Mouse (Mus musculus): ENCODE measurements around the gene Naa35.

Gene Naa35

DNA sequence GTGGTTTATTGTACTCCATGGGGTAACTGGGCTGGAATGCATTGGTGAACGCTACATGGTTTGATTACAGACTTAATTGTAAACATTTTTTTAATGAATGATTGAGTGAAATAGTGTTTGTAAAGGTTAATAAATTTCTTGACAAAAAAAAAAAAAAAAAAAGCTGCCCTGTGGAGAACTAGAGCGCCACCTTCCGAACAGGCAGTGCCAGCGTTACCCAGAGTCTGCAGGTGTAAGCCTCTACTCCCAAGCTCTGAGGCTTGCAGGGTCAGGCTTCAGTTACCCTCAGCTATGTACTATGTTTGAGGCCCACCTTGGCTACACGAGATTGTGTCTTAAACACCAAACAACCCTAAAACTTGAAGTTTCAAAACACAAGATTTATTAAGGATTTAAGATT lies 49.6 kb downstream of the Naa35 start:
- in situ Hi-C loops (cut with MboI, MseI) = no loop called here

DNA sequence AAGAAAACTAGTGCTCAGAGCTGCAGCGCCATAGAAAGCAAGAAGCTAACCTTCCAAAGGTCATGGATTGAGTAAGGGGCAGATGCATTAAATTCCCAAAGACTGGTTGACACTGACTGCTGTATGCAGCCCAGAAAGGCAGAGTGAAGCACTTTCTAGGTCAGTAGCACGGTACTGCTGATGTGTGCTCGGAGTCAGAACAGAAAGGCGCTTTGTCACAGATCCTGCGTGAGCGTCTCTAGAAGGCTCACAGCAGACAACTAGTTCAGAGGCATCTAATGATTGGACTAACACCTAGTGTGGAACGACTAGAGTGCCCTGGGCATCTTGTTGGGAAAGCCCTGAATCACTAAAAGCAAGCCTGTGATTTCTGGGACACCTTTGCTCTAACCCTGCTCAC lies 52.7 kb downstream of the Naa35 start:
- in situ Hi-C loops (cut with MboI, MseI) = no loop called here

DNA sequence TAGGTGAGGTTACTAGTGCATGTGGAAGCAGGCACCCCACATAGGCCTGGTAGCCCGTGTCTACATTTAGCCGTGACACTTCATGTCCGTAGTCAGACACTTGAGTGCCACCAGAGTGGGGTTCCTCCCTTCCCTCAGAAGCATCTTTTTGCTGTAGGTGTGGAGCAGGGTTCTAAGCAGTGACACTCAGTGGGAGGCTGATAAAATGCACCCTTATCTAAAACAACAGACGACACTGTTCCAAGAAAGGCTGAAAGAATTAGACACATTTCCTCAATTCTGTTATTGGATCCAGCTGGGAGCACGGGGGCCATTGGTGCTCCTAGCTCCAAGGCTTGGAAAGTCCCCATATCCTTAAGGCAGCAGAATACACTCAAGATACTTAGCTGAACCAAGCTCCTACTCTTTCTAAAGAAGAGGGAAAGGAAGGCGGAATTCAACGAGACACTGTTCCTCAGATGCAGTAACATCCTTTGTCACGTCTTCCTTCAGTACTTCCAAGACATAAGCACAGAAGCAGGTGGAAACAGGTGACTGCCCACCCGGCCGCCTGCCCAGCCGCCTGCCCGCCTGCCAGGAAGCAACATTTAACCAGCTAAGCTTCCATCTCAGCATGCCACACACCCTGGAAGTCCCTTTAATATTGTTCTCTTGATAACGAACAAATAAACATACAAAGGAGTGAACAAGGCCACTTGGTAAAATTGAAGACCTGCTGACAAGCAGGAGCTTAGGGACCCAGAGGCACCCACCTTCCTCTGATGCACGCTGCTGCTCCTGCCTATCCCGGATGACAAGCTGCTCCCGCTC lies 54.5 kb downstream of the Naa35 start:
- in situ Hi-C loops (cut with MboI, MseI) = loop anchor here in 1 of 2 experiments (5.0 kb wide), 1 partner anchor 88 kb away; no protein-coding TSS in a partner anchor

DNA sequence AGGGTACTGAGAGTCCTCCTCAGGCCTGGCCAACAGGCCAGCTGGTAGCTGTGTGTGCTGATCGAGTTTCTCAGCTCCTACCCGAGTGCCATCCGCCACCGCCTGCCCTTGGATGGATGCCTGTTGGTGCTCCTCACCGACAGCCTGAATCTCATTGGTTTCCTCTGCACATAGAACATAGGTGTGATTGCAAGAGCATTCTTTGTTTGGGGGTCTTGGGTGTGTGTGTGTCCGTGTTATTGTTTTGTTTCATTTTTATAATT lies 55.0 kb downstream of the Naa35 start:
- in situ Hi-C loops (cut with MboI, MseI) = loop anchor here in 1 of 2 experiments (5.0 kb wide), 1 partner anchor 87 kb away; no protein-coding TSS in a partner anchor

DNA sequence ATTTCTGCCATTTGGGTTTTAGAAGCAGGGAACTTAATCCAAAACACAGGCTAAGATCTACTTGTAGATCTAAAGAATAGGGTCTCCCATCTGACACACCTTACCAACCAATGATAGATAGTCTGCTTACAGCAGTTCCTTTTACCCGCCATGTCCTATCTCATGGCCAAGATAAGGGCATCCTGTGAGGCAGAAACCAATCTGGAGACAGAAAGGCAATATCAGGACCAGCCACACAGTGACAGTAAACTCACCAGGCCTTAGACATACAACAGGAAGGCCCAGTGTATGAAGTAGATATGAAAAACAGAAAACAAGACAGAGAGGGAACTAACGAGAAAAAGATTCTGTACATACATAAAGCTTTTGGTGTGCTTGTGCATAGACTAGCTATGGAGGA lies 57.8 kb downstream of the Naa35 start:
- in situ Hi-C loops (cut with MboI, MseI) = loop anchor here in 1 of 2 experiments (5.0 kb wide), 1 partner anchor 84 kb away; no protein-coding TSS in a partner anchor

DNA sequence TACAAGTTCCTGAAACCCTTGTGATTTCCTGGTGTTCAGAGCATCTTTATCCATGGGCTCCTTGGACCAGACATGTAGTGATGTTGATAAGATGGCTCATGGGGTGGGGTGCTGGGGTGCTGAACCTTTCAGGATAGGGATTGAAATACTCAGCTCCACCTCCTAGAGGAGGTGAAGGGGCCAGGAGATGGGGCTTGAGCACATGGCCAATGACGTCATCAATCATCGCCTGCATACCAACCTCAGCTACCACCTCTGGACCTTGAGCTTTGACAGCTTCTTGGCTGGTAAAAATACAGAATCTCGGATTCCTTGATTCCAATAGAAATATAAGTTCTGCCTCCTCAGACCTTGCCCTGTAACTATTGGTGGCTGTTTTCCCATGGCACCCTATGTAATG lies 60.4 kb downstream of the Naa35 start:
- in situ Hi-C loops (cut with MboI, MseI) = no loop called here

DNA sequence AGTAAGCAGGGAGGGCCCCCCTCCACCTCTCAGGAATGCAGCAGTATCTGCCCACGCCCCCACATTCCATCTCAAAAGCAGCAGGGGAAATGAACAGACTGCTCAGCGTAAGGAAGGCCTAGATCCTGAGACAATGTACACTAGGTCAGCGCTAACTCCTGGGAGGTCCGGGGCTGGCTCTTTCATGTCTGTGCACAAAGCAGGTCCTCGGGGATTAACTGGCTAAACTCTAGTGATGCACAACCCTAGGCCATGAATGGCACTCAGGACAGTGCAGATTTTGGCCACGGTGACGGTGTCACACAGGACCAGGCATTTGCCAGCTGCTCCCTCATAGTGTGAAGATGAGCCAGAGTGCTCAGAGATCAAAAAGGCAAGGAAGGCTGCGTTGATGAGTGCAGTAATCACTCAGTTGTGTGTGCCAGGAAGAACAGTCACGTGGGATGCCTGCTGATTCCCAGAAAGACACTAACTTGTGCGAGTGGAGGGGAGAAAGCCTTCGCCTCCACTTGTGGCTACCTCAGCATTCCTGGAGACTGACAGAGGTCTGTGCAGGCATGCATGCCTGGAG lies 61.7 kb downstream of the Naa35 start:
- in situ Hi-C loops (cut with MboI, MseI) = no loop called here

DNA sequence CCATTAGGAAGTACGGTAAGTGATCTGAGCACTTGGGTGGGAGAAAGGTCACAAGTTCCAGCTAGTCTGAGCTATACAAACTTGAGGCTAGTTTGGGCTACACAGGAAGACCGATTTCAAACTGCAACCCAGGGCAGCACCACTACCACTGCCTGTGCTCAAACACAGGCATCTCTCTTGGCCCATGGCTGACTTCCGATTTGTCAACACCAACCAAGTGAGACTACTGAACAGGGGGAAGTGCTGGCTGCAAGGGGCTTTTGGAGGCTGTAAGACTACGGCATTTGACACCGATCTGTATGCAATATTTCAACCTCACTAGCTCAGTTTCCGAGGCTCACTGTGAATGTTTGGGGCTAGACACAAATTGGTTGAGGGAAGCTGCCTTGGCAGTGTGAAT lies 62.4 kb downstream of the Naa35 start:
- in situ Hi-C loops (cut with MboI, MseI) = no loop called here

DNA sequence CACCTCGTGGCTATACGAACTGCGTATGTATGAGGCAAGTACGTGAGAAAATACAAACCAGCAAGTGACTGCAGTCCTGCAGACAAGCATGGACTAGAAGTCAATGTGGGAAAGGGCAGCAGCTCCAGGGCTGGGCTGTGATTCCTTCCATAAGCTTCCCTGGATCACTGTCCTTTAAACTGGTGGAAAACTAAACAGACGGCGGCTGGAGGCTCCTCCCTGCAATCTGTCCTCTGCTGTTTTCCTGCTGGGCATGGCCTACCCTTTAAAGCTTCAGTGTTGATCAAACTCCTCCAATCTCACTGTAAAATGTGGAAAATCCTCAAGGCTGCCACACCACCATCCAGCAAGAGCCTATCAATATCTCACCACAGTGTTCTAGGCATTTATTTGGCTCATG lies 63.5 kb downstream of the Naa35 start:
- in situ Hi-C loops (cut with MboI, MseI) = no loop called here

DNA sequence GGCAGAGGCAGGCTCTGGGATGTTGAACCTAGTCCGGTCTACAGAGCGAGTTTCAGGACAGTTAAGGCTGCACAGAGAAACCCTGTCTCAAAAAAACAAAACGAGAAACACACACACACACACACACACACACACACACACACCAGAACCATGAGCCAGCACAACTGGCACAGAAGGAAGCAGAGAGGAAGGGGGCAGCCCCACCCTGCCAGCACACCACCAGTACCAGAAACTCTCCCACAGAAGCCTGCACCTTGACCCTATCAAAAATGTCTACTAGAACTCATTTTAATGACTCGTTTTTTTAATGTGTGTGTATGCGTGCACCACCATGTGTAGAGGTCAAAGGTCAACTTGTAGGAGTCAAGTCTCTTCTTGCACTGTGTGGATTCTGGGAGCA lies 64.7 kb downstream of the Naa35 start:
- in situ Hi-C loops (cut with MboI, MseI) = no loop called here

DNA sequence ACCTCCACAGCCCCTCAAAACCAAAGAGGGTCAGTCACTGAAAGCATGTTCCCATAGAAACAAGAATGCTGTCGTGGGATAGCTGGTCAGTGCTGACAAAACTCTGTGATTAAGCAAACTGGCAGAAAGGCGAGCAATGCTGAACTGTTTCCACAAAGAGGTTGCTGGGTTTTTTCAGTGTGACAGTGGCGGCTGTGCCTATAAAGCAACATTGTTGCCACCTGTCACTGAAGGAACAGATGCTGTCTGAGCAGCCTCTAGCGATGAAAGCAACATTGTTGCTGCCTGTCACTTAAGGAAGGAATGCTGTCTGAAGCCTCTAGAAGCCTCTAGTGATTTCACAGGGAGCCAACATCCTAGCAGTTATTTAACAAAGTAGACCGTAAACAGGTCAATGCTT lies 67.6 kb downstream of the Naa35 start:
- in situ Hi-C loops (cut with MboI, MseI) = no loop called here

DNA sequence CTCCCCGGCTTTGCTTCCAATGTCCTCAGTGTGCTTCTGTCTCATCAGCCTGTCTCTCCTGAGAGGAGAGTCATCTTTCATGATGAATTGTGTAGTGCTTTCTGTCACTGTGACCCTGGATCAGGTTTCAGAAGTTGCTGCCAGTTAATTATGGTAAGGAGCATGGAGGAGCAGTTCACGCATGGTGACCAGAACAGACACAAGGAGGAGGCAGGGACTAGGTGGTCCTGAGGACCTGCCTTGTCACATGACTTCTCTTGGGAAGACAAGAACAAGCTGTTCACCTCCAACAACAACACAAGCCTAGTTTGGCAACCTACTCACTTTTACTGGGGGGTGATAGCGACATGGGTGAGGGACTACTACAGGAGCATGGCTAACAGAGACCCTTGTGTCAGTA lies 68.1 kb downstream of the Naa35 start:
- in situ Hi-C loops (cut with MboI, MseI) = no loop called here

DNA sequence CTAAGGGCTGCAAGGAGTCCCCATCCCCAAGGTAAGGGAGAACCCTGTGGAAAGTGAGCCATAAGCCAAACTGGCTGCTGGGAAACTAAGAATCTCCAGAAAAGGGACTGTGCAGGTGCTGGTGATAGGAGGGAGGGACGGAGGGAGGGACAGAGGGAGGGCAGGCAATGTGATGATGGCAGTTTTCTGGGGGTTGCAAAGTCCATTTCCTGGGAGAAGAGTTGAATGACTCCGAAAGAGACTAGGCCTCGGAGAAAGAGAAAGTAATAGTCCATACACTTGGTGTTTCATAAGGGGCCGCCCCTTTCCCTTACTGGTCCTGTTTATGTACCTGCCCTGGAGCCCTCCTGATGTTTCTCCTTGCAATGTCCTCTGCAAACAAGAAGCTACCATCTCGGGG lies 69.4 kb downstream of the Naa35 start:
- in situ Hi-C loops (cut with MboI, MseI) = no loop called here

DNA sequence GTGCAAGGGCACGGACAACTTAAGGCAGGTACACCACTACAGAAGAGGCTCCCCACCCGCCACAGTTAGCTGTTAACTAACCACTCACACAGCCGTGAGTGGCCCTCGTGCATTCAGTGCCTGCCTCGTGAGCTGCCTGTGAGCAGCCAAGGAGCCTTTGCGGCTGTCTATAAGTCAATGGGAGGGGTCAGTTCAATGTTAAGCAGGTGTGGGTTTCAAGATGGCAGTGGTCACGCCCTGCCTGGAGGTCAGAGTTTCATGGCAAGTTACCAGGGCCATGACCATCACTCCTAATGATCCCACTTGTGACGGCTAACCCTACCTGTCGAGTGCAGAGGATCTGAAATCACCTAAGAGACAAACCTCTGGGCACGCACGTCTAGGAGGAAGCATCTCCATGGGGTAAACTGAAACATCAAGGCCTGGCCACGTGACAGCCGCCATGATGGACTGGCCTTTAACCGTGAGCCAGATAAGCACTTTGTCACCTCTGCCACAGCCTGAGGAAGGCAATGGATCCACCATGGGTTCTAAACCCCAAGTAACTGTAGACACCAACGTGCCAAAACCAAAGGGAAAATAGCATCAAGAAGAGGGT lies 70.8 kb downstream of the Naa35 start:
- in situ Hi-C loops (cut with MboI, MseI) = no loop called here

DNA sequence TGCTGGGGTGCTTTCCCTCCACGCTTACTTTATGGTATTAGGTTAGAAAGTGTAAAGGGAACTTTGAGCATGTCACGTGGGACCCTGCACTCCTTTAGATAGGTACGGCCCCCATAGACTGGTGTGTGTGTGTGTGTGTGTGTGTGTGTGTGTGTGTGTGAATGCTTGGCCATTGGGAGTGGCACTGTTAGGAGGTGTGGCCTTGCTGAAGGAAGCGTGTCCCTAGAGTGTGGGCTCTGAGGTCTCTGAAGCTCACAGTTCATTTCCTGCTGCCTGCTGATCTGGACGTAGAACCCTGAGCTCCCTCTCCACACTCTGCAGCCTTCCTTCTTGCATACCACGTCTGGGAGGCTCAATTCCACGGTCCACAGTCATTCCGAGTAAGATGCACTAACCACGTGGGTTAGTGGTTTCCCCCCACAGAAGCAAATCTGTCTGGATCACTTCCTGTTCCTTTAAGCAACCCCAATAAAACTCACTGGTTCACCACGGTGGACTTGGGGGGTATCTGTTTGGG lies 71.3 kb downstream of the Naa35 start:
- in situ Hi-C loops (cut with MboI, MseI) = no loop called here

DNA sequence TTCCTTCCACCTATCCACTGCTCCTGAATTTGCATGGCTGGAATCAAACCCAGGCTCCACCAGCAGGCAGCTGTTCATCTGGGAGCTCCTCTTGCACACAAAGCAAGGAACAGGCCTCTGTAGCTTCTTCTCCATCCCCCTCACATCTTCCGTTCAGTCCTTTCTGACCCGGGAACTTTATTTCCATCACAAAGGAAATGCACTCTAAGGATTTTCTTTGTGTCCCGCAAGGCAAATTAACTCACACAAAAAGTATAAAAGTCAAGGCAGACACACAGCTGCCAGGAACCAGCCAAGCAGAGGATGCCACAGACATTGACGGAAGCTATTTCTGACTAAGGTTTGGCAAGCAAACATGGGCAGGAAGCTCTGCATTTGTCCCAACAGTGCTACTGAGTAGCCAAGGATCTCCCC lies 71.9 kb downstream of the Naa35 start:
- in situ Hi-C loops (cut with MboI, MseI) = no loop called here

DNA sequence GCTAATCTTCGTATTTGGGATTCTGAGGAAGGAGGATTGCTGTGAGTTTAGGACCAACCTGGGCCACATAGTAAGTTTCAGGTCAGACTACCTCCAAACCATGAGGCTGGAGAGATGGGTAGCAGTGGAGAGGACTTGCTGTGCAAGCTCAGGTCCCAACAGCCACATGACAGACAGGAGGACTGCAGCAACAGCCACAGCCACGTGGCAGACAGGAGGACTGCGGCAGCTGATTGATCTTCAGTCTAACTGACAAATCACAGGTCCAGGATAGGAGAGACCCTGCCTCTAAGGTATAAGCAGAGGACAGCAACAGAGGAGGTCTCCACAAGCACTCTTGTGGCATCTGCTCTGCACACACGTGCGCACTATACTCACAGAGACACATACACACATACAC lies 72.7 kb downstream of the Naa35 start:
- in situ Hi-C loops (cut with MboI, MseI) = no loop called here

DNA sequence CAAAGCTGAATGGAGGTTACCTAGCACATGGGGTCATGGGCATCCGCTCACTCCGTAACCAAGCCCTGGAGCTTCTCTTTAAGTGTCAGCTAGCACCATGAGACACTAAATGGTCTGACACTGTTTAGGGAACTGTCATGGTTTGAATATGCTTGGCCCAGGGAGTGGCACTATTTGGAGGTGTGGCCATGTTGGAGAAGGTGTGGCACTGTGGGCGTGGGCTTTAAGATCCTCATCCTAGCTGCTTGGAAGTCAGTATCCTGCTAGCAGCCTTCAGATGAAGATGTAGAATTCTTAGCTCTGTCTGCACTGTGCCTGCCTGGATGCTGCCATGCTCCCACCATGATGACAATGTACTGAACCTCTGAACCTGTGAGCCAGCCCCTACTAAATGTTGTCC lies 75.3 kb downstream of the Naa35 start:
- in situ Hi-C loops (cut with MboI, MseI) = no loop called here

DNA sequence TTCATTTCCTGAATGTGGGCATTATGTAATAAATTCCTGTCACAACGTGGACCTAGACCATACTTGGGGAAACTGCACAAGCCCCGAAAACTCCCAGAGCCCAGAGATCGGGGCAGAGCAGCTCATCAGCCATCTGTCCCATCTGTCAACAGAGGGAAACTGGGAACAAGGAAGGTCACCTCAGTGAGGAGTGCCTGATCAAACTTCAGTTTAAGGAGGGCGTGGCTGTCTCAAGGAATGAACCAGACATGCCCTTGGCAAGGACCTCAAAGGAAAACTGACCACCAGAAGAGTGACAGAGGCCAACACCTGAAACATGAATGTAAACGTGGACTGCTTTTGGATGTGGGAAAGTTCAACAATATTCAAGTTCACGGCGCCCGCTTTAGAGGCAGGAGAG lies 76.3 kb downstream of the Naa35 start:
- in situ Hi-C loops (cut with MboI, MseI) = no loop called here

DNA sequence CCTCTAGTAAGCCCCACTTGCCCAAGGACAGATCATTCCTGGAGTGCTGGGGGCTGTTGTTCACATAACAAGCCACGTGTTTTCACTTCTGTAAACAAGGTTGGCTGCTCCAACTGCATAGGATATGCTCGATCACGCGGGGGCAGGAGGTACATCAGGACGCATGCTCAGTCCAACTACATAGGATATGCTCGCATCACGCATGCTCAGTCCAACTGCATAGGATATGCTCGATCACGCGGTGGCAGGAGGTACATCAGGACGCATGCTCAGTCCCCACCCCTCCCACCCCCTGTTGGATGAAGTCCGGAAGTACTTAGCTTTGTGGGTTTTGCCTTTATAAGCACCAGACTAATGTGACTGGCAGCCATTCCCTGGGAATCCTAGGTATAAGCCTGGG lies 76.9 kb downstream of the Naa35 start:
- in situ Hi-C loops (cut with MboI, MseI) = no loop called here

DNA sequence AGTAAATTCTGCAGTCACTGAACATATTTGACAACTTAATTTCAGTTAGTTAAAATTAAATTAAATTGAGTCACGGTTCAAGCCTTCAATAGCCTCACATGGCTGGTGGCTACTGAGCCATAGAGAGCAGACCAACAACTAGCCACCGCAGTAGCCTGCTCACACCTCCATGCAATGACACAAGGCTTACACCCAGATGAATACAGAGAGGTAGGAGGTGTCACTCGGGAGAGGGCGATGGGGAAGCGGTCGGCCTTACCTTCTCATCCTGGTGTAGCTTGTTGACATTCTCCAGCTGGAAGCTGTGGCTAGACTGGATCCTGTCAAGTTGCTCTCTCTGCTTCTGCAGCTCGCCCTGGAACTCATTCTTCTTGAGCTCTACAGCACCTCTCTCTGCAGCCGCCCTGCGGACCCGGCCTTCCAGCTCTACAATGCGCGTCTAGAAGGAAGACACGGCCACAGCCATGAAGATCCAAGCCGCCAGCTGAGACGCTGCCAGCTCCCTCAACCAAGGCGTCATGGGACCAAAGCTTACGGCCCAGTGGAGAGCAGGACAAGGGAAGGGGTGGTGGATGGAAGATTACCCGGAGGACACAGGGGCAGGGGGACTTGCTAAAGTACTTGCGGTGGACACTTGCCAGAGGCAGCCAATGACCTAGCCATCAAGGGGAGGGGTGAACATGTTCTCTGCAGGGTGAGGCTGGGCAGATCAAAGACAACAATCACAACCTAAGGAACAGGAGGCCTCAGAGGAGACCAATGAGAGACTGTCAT lies 79.1 kb downstream of the Naa35 start:
- in situ Hi-C loops (cut with MboI, MseI) = no loop called here

DNA sequence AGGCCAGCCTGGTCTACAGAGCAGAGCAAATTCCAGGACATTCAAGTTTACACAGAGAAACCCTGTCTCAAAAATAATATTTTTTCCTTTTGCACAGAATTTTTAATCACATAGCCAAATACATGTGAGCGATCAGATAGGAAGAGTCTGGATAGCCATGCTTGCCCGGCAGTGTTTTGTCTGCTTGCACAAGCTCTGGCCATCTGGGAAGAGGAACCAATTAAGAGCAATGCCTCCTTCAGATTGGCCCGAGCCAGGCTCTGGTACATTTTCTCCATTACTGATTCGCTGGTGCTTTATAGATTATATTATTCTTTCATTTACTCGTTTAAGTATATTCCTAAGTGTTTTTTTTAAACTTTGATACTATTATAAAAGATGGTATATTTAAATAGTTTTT lies 82.7 kb downstream of the Naa35 start:
- in situ Hi-C loops (cut with MboI, MseI) = no loop called here
